Mouse (Mus musculus) spleen, adult 18-20 months (tissue): ENCODE data around the gene Ptges.
A peak's percentile ranks its signal among the peaks of the same experiment; 100 is the strongest.

Experiments used
- DNase-seq, 2 experiments: peaks; one replicate each; pipeline ENCODE4 v3.0.0; 2022; ENCODE audit warnings: mixed read lengths in 2 of 2

The Ptges gene

GRCm38 (mm10) chr2:30897291-30897690, 32.4 kb downstream of the Ptges start:
- no peak for DNase-seq

GRCm38 (mm10) chr2:30893946-30894345, 35.7 kb downstream of the Ptges start:
- no peak for DNase-seq

GRCm38 (mm10) chr2:30893399-30893798, 36.3 kb downstream of the Ptges start:
- no peak for DNase-seq

- peak in 1 of 2 experiments; percentile 37 for DNase-seq
Measured at GRCm38 (mm10) chr2:30891002-30891401, 38.7 kb downstream of the Ptges start.

GRCm38 (mm10) chr2:30885453-30886163, 44.1 kb downstream of the Ptges start:
- DNase-seq, result no peak

GRCm38 (mm10) chr2:30884852-30885373, 44.8 kb downstream of the Ptges start:
- DNase-seq, result no peak

- DNase-seq, result no peak
Measured at GRCm38 (mm10) chr2:30881215-30881614, 48.4 kb downstream of the Ptges start.

GRCm38 (mm10) chr2:30879481-30879880, 50.2 kb downstream of the Ptges start:
- DNase-seq, result no peak

- no peak for DNase-seq
Measured at GRCm38 (mm10) chr2:30875621-30876432, 53.8 kb downstream of the Ptges start.

GRCm38 (mm10) chr2:30875096-30875495, 54.6 kb downstream of the Ptges start:
- no peak for DNase-seq

GRCm38 (mm10) chr2:30874445-30874844, 55.2 kb downstream of the Ptges start:
- DNase-seq, result no peak

GRCm38 (mm10) chr2:30872669-30873068, 57.0 kb downstream of the Ptges start:
- no peak for DNase-seq

- no peak for DNase-seq
Measured at GRCm38 (mm10) chr2:30870863-30871262, 58.8 kb downstream of the Ptges start.

GRCm38 (mm10) chr2:30865426-30865825, 64.2 kb downstream of the Ptges start:
- DNase-seq, result no peak

- no peak for DNase-seq
Measured at GRCm38 (mm10) chr2:30864968-30865381, 64.7 kb downstream of the Ptges start.

- DNase-seq, result no peak
Measured at GRCm38 (mm10) chr2:30863574-30863973, 66.1 kb downstream of the Ptges start.

- no peak for DNase-seq
Measured at GRCm38 (mm10) chr2:30862081-30862480, 67.6 kb downstream of the Ptges start.

GRCm38 (mm10) chr2:30859782-30860181, 69.9 kb downstream of the Ptges start:
- DNase-seq, result no peak

- no peak for DNase-seq
Measured at GRCm38 (mm10) chr2:30857076-30857475, 72.6 kb downstream of the Ptges start.

GRCm38 (mm10) chr2:30852771-30853313, 76.8 kb downstream of the Ptges start:
- no peak for DNase-seq

- DNase-seq, result no peak
Measured at GRCm38 (mm10) chr2:30850581-30850980, 79.1 kb downstream of the Ptges start.

- DNase-seq, result no peak
Measured at GRCm38 (mm10) chr2:30848184-30848583, 81.5 kb downstream of the Ptges start.

- DNase-seq, result no peak
Measured at GRCm38 (mm10) chr2:30846723-30847122, 82.9 kb downstream of the Ptges start.

- no peak for DNase-seq
Measured at GRCm38 (mm10) chr2:30846236-30846635, 83.4 kb downstream of the Ptges start.
